Mouse (Mus musculus) heart, postnatal 0 days (tissue): ENCODE data around the gene Fan1.

Experiments
- CTCF ChIP-seq: IDR thresholded peaks from 2 replicates; pipeline ENCODE4 v1.5.1; 2016; ENCODE audit warnings: antibody characterized with exemption, control low read depth, low read depth
- EP300 ChIP-seq: IDR thresholded peaks from 2 replicates; pipeline ENCODE4 v1.6.1; 2016; ENCODE audit warnings: antibody characterized with exemption, low read depth

GRCm38 (mm10) chr7:64403989-64404388 is 30.1 kb upstream of the Fan1 start:
- TF ChIP-seq CTCF: no peak
- no peak for TF ChIP-seq EP300
